Mouse (Mus musculus) limb, embryonic 14.5 days (tissue): ENCODE data around the gene Psmb8. TPM values are rescaled to one million over a fixed set of nuclear protein-coding genes. Genes with fewer than 3 reads are reported as not detected.
A peak's percentile ranks its signal among the peaks of the same experiment; 100 is the strongest.

Source experiments
- ATAC-seq: fragments of 200-750 bp; cut with Nextera tagmentation; 2 replicates; pipeline ENCODE4 v1.8.0; 2017; ENCODE audit warnings: low read depth, moderate number of reproducible peaks, moderate TSS enrichment; ENCODE audit not compliant: low FRiP score
- DNase-seq: peaks from one replicate; pipeline ENCODE4 v3.0.0-alpha.2; 2015; ENCODE audit warnings: low spot score
- H3K27ac ChIP-seq: fragments of 300-500 bp; sonication (generic); replicated peaks from 2 replicates; pipeline ENCODE4 v1.5.1; 2014; ENCODE audit warnings: low read depth, mild to moderate bottlenecking, low read length, moderate library complexity, mixed read lengths
- H3K27me3 ChIP-seq: fragments of 300-500 bp; sonication (generic); 2 replicates; pipeline ENCODE4 v1.6.1; 2014; ENCODE audit warnings: low read length, mixed read lengths; ENCODE audit not compliant: control insufficient read depth, insufficient read depth
- H3K36me3 ChIP-seq: fragments of 300-500 bp; sonication (generic); 2 replicates; pipeline ENCODE4 v1.6.1; 2014; ENCODE audit warnings: mild to moderate bottlenecking, low read length, moderate library complexity, mixed read lengths; ENCODE audit not compliant: control insufficient read depth, insufficient read depth
- H3K4me1 ChIP-seq: fragments of 300-500 bp; sonication (generic); 2 replicates; pipeline ENCODE4 v1.6.1; 2014; ENCODE audit warnings: antibody characterized with exemption, low read length, mixed read lengths; ENCODE audit not compliant: control insufficient read depth, insufficient read depth
- H3K4me2 ChIP-seq: fragments of 300-500 bp; sonication (generic); replicated peaks from 2 replicates; pipeline ENCODE4 v1.6.1; 2014; ENCODE audit warnings: low read depth, mild to moderate bottlenecking, low read length, moderate library complexity; ENCODE audit not compliant: severe bottlenecking
- H3K4me3 ChIP-seq: fragments of 300-500 bp; sonication (generic); replicated peaks from 2 replicates; pipeline ENCODE4 v1.5.1; 2014; ENCODE audit warnings: low read length
- H3K9ac ChIP-seq: fragments of 300-500 bp; sonication (generic); 2 replicates; pipeline ENCODE4 v1.6.1; 2014; ENCODE audit warnings: mild to moderate bottlenecking, low read depth, low read length, moderate library complexity; ENCODE audit not compliant: severe bottlenecking
- H3K9me3 ChIP-seq: fragments of 300-500 bp; sonication (generic); 2 replicates; pipeline ENCODE4 v1.6.1; 2016; ENCODE audit warnings: low read length; ENCODE audit not compliant: control insufficient read depth
- POLR2A ChIP-seq: fragments of 200-500 bp; IDR thresholded peaks from 2 replicates; pipeline ENCODE4 v1.8.0; 2012; ENCODE audit warnings: inconsistent platforms, mild to moderate bottlenecking, moderate library complexity, borderline replicate concordance; ENCODE audit not compliant: insufficient read depth, insufficient read length; ENCODE audit errors: extremely low read depth
- WGBS: fragments of 180-500 bp; shearing (Covaris S2); extraction: QIAGEN DNeasy Blood & Tissue Kit; methylation state at CpG from one replicate; pipeline ENCODE4 v1.1.7; 2014; 5-methylcytosine and 5-hydroxymethylcytosine counted together
- polyA plus RNA-seq, 2 experiments: library from polyadenylated mRNA; depleted of rRNA in 1 of 2; stranded (reverse) in 1 of 2; unstranded in 1 of 2; fragments of >200 nt; fragmentation: Nextera tagmentation in 1 of 2; extraction: Ambion mirVana in 1 of 2; gene quantifications; 2 replicates each; pipeline versions ENCODE4 v1.2.1 to v1.2.3; 2012 to 2014

The Psmb8 gene
- polyA plus RNA-seq, 2 experiments, result 6.8 to 9.2 TPM

GRCm38 (mm10) chr17:34187261-34187916 is 10.1 kb upstream of the Psmb8 start, which contains the start of the genes Tap1 and Psmb9:
Gene Tap1, plus strand, starts transcription at chr17:34187553.
Gene Psmb9, minus strand, starts transcription at chr17:34187764.
- ATAC-seq (peak; percentile 99), DNase-seq (peak; percentile 98)
- Histone ChIP-seq H3K9ac (peak within 1 kb of the TSS; percentile 69), H3K4me3 (peak within 1 kb of the TSS; percentile 56), H3K27me3 (peaks cover 36% of the 10 kb centered on the region), H3K4me1 (peaks cover 6% of the 10 kb centered on the region), H3K4me2 (peak within 1 kb of the TSS; percentile 93), H3K27ac (peak within 1 kb of the TSS; percentile 63), H3K36me3 (no peaks in the 10 kb centered on the region), H3K9me3 (no peaks in the 10 kb centered on the region)
- no peak for TF ChIP-seq POLR2A
- WGBS, result under 1% methylated on average over 46 of the region's 46 CpGs

- Histone ChIP-seq H3K27ac (peak overlapping the region; percentile 63; the same call in 1 of the 2 replicates), H3K36me3 (no peaks in the 10 kb centered on the region), H3K4me3 (peak overlapping the region; percentile 56), H3K9me3 (no peaks in the 10 kb centered on the region), H3K4me1 (peaks cover 6% of the 10 kb centered on the region), H3K27me3 (peaks cover 42% of the 10 kb centered on the region), H3K9ac (peak overlapping the region; percentile 69), H3K4me2 (peak overlapping the region; percentile 93)
- DNase-seq (no peak), ATAC-seq (no peak)
- 4% methylated on average over 18 of the region's 20 CpGs for WGBS
- no peak for TF ChIP-seq POLR2A
Observed at GRCm38 (mm10) chr17:34188010-34188409, 9.5 kb upstream of the Psmb8 start.

- 66% methylated on average over 6 of the region's 6 CpGs for WGBS
- H3K9ac ChIP-seq, result no peak overlapping the region
- no peak overlapping the region for H3K27ac ChIP-seq
- H3K36me3 ChIP-seq, result no peaks in the 10 kb centered on the region
- no peak overlapping the region for H3K4me3 ChIP-seq
- DNase-seq (no peak), ATAC-seq (no peak)
- peaks cover 6% of the 10 kb centered on the region for H3K4me1 ChIP-seq
- H3K4me2 ChIP-seq, result no peak overlapping the region
- H3K9me3 ChIP-seq, result no peaks in the 10 kb centered on the region
- no peak for TF ChIP-seq POLR2A
- peaks cover 51% of the 10 kb centered on the region for H3K27me3 ChIP-seq
Observed at GRCm38 (mm10) chr17:34188986-34189385, 8.5 kb upstream of the Psmb8 start.

GRCm38 (mm10) chr17:34192852-34193251 is 4.7 kb upstream of the Psmb8 start:
- 26% methylated on average over 16 of the region's 16 CpGs for WGBS
- ATAC-seq, result no peak
- Histone ChIP-seq H3K27me3 (peaks cover 71% of the 10 kb centered on the region), H3K9me3 (no peaks in the 10 kb centered on the region), H3K4me2 (no peak overlapping the region), H3K9ac (no peak overlapping the region), H3K4me1 (peaks cover 6% of the 10 kb centered on the region), H3K36me3 (no peaks in the 10 kb centered on the region), H3K4me3 (no peak overlapping the region), H3K27ac (no peak overlapping the region)
- no peak for TF ChIP-seq POLR2A
- DNase-seq, result no peak

- Histone ChIP-seq H3K36me3 (no peaks in the 10 kb centered on the region), H3K4me2 (no peak overlapping the region), H3K9ac (no peak overlapping the region), H3K4me3 (no peak overlapping the region), H3K4me1 (peaks cover 3% of the 10 kb centered on the region; the same call in 1 of the 2 replicates), H3K27me3 (peaks cover 72% of the 10 kb centered on the region), H3K9me3 (no peaks in the 10 kb centered on the region), H3K27ac (no peak overlapping the region)
- TF ChIP-seq POLR2A, result no peak
- ATAC-seq (no peak), DNase-seq (no peak)
- WGBS, result 57% methylated on average over 8 of the region's 8 CpGs
Observed at GRCm38 (mm10) chr17:34193468-34193867, 4.1 kb upstream of the Psmb8 start.

GRCm38 (mm10) chr17:34194723-34195122 is 2.8 kb upstream of the Psmb8 start:
- Histone ChIP-seq H3K27ac (no peak overlapping the region), H3K36me3 (no peaks in the 10 kb centered on the region), H3K4me1 (peaks cover 3% of the 10 kb centered on the region; the same call in 1 of the 2 replicates), H3K9me3 (no peaks in the 10 kb centered on the region), H3K9ac (no peak overlapping the region), H3K4me3 (no peak overlapping the region), H3K4me2 (no peak overlapping the region), H3K27me3 (peaks cover 75% of the 10 kb centered on the region)
- no peak for TF ChIP-seq POLR2A
- ATAC-seq (no peak), DNase-seq (no peak)
- 87% methylated on average over 4 of the region's 4 CpGs for WGBS
